In the genomic region with DNA sequence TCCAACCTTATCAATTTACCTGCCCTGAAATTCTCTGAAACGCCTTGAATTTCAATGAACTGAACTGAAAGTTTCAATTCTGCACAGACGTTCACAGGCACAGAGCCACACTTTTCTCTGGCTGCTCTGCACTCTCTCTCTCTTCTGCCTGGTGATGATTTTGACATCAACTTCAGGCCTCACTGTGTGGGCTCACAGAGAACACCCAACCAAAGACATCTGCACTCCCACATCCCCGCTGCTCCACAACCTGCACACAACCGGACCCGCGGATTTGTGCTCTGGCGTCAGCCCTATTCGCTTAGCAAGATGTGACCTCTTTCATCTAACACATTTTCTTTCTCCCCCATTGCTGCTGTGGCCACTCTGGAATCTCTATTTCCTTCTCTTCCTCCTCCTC, we compare ENCODE assay signal across 9 mouse cellular contexts. TPM values are rescaled to one million over a fixed set of nuclear protein-coding genes. Genes with fewer than 3 reads are reported as not detected.
DNase-seq lines count a peak whose midpoint lies in the region; ATAC-seq and TF ChIP-seq lines count a peak whose summit lies in the region.
"Had no signal": no experiment of that assay in that cellular context is flagged by ENCODE, and none has a peak within 500 bp of the region (broad histone marks: within the 10 kb centered on the region; RNA-seq: fewer than 3 reads in every experiment).

No protein-coding gene starts in this region.

- peak overlapping the region; percentile 84 for H3K4me2 ChIP-seq in heart, embryonic 14.5 days (ENCODE audit: low read length)
- H3K4me2 ChIP-seq in hindbrain, postnatal 0 days (ENCODE audit: low read depth, low read length), result peak overlapping the region; percentile 61
- peak overlapping the region; percentile 82 for H3K4me2 ChIP-seq in neural tube, embryonic 13.5 days

- H3K27me3 ChIP-seq in heart, embryonic 14.5 days (ENCODE audit: control insufficient read depth, insufficient read depth, low read length), result no peaks in the 10 kb centered on the region
- H3K27me3 ChIP-seq in hindbrain, postnatal 0 days (ENCODE audit: insufficient read depth, low read length), result no peaks in the 10 kb centered on the region
- H3K27me3 ChIP-seq in neural tube, embryonic 13.5 days, result no peaks in the 10 kb centered on the region

- no peak overlapping the region for H3K9ac ChIP-seq in heart, embryonic 14.5 days (ENCODE audit: low read length)
- H3K9ac ChIP-seq in hindbrain, postnatal 0 days (replicated peaks; ENCODE audit: low read length), result no peak overlapping the region; the same call in 1 of the 2 replicates
- peak overlapping the region; percentile 79 for H3K9ac ChIP-seq in neural tube, embryonic 13.5 days

- no peaks in the 10 kb centered on the region for H3K36me3 ChIP-seq in heart, embryonic 14.5 days (ENCODE audit: control insufficient read depth, insufficient read depth, low read length)
- H3K36me3 ChIP-seq in hindbrain, postnatal 0 days (ENCODE audit: insufficient read depth, low read length), result no peaks in the 10 kb centered on the region
- H3K36me3 ChIP-seq in neural tube, embryonic 13.5 days, result no peaks in the 10 kb centered on the region

- peaks cover 2 to 15% of the 10 kb centered on the region in 2 experiments; a peak in 3 of 4 replicates for H3K4me1 ChIP-seq in heart, embryonic 14.5 days (ENCODE audit: control insufficient read depth in 2 of 2, insufficient read depth in 2 of 2, low read length in 2 of 2)
- 0 out of 2 replicates have a peak, but pooled peaks cover 3% of the 10 kb centered on the region for H3K4me1 ChIP-seq in hindbrain, postnatal 0 days (ENCODE audit: insufficient read depth, low read length)
- peaks cover 24% of the 10 kb centered on the region for H3K4me1 ChIP-seq in neural tube, embryonic 13.5 days (replicated peaks)

- TF ChIP-seq CTCF in hindbrain, postnatal 0 days (IDR thresholded peaks at IDR 0.05; ENCODE audit: low read depth), result no peak

- H3K27ac ChIP-seq in heart, embryonic 14.5 days (replicated peaks in 1 of 2; ENCODE audit: control insufficient read depth in 1 of 2, insufficient read depth in 1 of 2, low read depth in 2 of 2, low read length in 2 of 2), result no peak overlapping the region
- H3K27ac ChIP-seq in hindbrain, postnatal 0 days, result no peak overlapping the region; the same call in 1 of the 2 replicates
- no peak overlapping the region for H3K27ac ChIP-seq in neural tube, embryonic 13.5 days (replicated peaks)

- peak overlapping the region in 1 of 2 experiments; percentile 91; a peak in 2 of 4 replicates for H3K4me3 ChIP-seq in heart, embryonic 14.5 days (ENCODE audit: control insufficient read depth in 1 of 2, insufficient read depth in 1 of 2, low read depth in 1 of 2, low read length in 2 of 2)
- H3K4me3 ChIP-seq in hindbrain, postnatal 0 days (ENCODE audit: low read length), result peak overlapping the region; percentile 61
- peak overlapping the region; percentile 59 for H3K4me3 ChIP-seq in neural tube, embryonic 13.5 days

- ATAC-seq in heart, embryonic 14.5 days (ENCODE audit: insufficient number of reproducible peaks, insufficient read depth, low FRiP score, low read depth), result no peak
- no peak for ATAC-seq in hindbrain, postnatal 0 days
- no peak for ATAC-seq in neural tube, embryonic 13.5 days (ENCODE audit: low read depth)

- H3K9me3 ChIP-seq in heart, embryonic 14.5 days (ENCODE audit: control insufficient read depth, low read length), result no peaks in the 10 kb centered on the region
- H3K9me3 ChIP-seq in hindbrain, postnatal 0 days (ENCODE audit: low read length), result no peaks in the 10 kb centered on the region
- H3K9me3 ChIP-seq in neural tube, embryonic 13.5 days, result no peaks in the 10 kb centered on the region

- WGBS in heart, embryonic 14.5 days, result 31% methylated on average over 8 of the region's 8 CpGs
- WGBS in hindbrain, postnatal 0 days, result 22% methylated on average over 8 of the region's 8 CpGs
- WGBS in neural tube, embryonic 13.5 days, result 35% methylated on average over 8 of the region's 8 CpGs

- no peak for DNase-seq in heart, adult 18-20 months
- DNase-seq in CD4-positive helper T cell, adult 2 months (ENCODE audit: low read depth, low spot score), result peak; percentile 36
- peak; percentile 41 for DNase-seq in cerebellum, adult 9-11 months
- no peak for DNase-seq in hindbrain, postnatal 0 days (ENCODE audit: low spot score)
- DNase-seq in urinary bladder, postnatal 14 days (ENCODE audit: low spot score), result no peak
- no peak for DNase-seq in adrenal gland, adult 2 months

RNA-seq across cellular contexts. Expression of gene Klrb1b, which starts 18.0 kb away (rescaled TPM):
- polyA plus RNA-seq in heart, embryonic 14.5 days (2014; fragmentation: Nextera tagmentation; extraction: Ambion mirVana), result not detected in 2 replicates
- under 1 TPM; 0.21 to 0.45 TPM for total RNA-seq in heart, adult 18-20 months (2021)
- not detected in 2 replicates for total RNA-seq in hindbrain, postnatal 0 days (2014; rRNA removed)
- polyA plus RNA-seq in hindbrain, postnatal 0 days (2015; fragmentation: Nextera tagmentation; extraction: Ambion mirVana), result not detected in 2 replicates
- polyA plus RNA-seq in neural tube, embryonic 13.5 days (2015; fragmentation: Nextera tagmentation; extraction: Ambion mirVana), result not detected in 2 replicates
- under 1 TPM; 0.66 to 0.79 TPM for total RNA-seq in adrenal gland, adult 2 months (2021)
- 0.12 TPM in 1 of 2 replicates, not detected in the other for polyA plus RNA-seq in adrenal gland, adult 2 months (2012; rRNA removed)
- polyA plus RNA-seq: liver, adult 2 months had no signal

RNA-seq across cellular contexts. Expression of gene Gm44511, which starts 18.0 kb away (rescaled TPM):
- polyA plus RNA-seq in heart, embryonic 14.5 days (2014; fragmentation: Nextera tagmentation; extraction: Ambion mirVana), result not detected in 2 replicates
- total RNA-seq in heart, adult 18-20 months (2021), result not detected
- not detected in 2 replicates for total RNA-seq in hindbrain, postnatal 0 days (2014; rRNA removed)
- polyA plus RNA-seq in hindbrain, postnatal 0 days (2015; fragmentation: Nextera tagmentation; extraction: Ambion mirVana), result not detected in 2 replicates
- polyA plus RNA-seq in neural tube, embryonic 13.5 days (2015; fragmentation: Nextera tagmentation; extraction: Ambion mirVana), result not detected in 2 replicates
- total RNA-seq in adrenal gland, adult 2 months (2021), result not detected
- polyA plus RNA-seq in adrenal gland, adult 2 months (2012; rRNA removed), result not detected in 2 replicates
- polyA plus RNA-seq: liver, adult 2 months had no signal

RNA-seq across cellular contexts. Expression of gene Clec2i, which starts 43.3 kb away (rescaled TPM):
- polyA plus RNA-seq in heart, embryonic 14.5 days (2014; fragmentation: Nextera tagmentation; extraction: Ambion mirVana), result 0.08 TPM in 1 of 2 replicates, not detected in the other
- total RNA-seq in heart, adult 18-20 months (2021), result under 1 TPM in 1 of 2 experiments, not detected in 1; 0.62 TPM
- total RNA-seq in hindbrain, postnatal 0 days (2014; rRNA removed), result not detected in 2 replicates
- polyA plus RNA-seq in hindbrain, postnatal 0 days (2015; fragmentation: Nextera tagmentation; extraction: Ambion mirVana), result 0.06 and 0.08 TPM in 2 replicates
- not detected in 2 replicates for polyA plus RNA-seq in neural tube, embryonic 13.5 days (2015; fragmentation: Nextera tagmentation; extraction: Ambion mirVana)
- under 1 TPM in 1 of 2 experiments, not detected in 1; 0.21 TPM for total RNA-seq in adrenal gland, adult 2 months (2021)
- polyA plus RNA-seq in adrenal gland, adult 2 months (2012; rRNA removed), result not detected in 2 replicates

RNA-seq across cellular contexts. Expression of gene BC035044, which starts 46.8 kb away (rescaled TPM):
- 0.34 TPM in 1 of 2 replicates, not detected in the other for polyA plus RNA-seq in heart, embryonic 14.5 days (2014; fragmentation: Nextera tagmentation; extraction: Ambion mirVana)
- total RNA-seq in heart, adult 18-20 months (2021), result 1 to 10 TPM in 1 of 2 experiments, under 1 TPM in 1; 0.45 to 1.4 TPM
- 0.61 TPM in 1 of 2 replicates, not detected in the other for total RNA-seq in hindbrain, postnatal 0 days (2014; rRNA removed)
- polyA plus RNA-seq in hindbrain, postnatal 0 days (2015; fragmentation: Nextera tagmentation; extraction: Ambion mirVana), result 0.39 and 0.88 TPM in 2 replicates
- polyA plus RNA-seq in neural tube, embryonic 13.5 days (2015; fragmentation: Nextera tagmentation; extraction: Ambion mirVana), result 0.62 and 0.68 TPM in 2 replicates
- total RNA-seq in adrenal gland, adult 2 months (2021), result under 1 TPM; 0.17 to 0.38 TPM
- 0.06 and 0.52 TPM in 2 replicates for polyA plus RNA-seq in adrenal gland, adult 2 months (2012; rRNA removed)

RNA-seq across cellular contexts. Expression of gene Klrb1c, which starts 55.1 kb away (rescaled TPM):
- polyA plus RNA-seq in heart, embryonic 14.5 days (2014; fragmentation: Nextera tagmentation; extraction: Ambion mirVana), result not detected in 2 replicates
- not detected for total RNA-seq in heart, adult 18-20 months (2021)
- 0.10 TPM in 1 of 2 replicates, not detected in the other for total RNA-seq in hindbrain, postnatal 0 days (2014; rRNA removed)
- 0.13 and 0.14 TPM in 2 replicates for polyA plus RNA-seq in hindbrain, postnatal 0 days (2015; fragmentation: Nextera tagmentation; extraction: Ambion mirVana)
- 0.10 TPM in 1 of 2 replicates, not detected in the other for polyA plus RNA-seq in neural tube, embryonic 13.5 days (2015; fragmentation: Nextera tagmentation; extraction: Ambion mirVana)
- total RNA-seq in adrenal gland, adult 2 months (2021), result under 1 TPM; 0.23 to 0.31 TPM
- polyA plus RNA-seq in adrenal gland, adult 2 months (2012; rRNA removed), result 0.08 and 0.16 TPM in 2 replicates

Comparison
In these comparisons a context has a peak if more than half of its experiments do, and no peak if none do; other contexts are left out.
1. DNase-seq: peak in CD4-positive helper T cell, adult 2 months (single experiment) and cerebellum, adult 9-11 months (single experiment); none in heart, adult 18-20 months (0 of 2), hindbrain, postnatal 0 days (single experiment), urinary bladder, postnatal 14 days (single experiment) and adrenal gland, adult 2 months (single experiment).
2. Peak in every context shown above with its lines, with median percentiles within 50 percentile points of each other: H3K4me2 ChIP-seq.